Mouse (Mus musculus): ENCODE measurements at regions not wholly inside any gene's neighbourhood (a gene's known extent, or its start where the extent isn't known, plus 50 kb on each side); places are given as distances from the start of the nearest gene placed in this dataset.

- 68% methylated on average over 12 of the region's 12 CpGs for WGBS
- Histone ChIP-seq H3K4me1 (ENCODE audit: control insufficient read depth, insufficient read depth, low read length) (no peaks in the 10 kb centered on the region), H3K27me3 (ENCODE audit: control insufficient read depth, insufficient read depth, low read length) (no peaks in the 10 kb centered on the region), H3K4me3 (ENCODE audit: low read depth, low read length) (no peak overlapping the region), H3K36me3 (ENCODE audit: control insufficient read depth, insufficient read depth, low read length) (no peaks in the 10 kb centered on the region), H3K4me2 (ENCODE audit: low read depth, low read length) (no peak overlapping the region), H3K9me3 (ENCODE audit: control insufficient read depth, low read length) (no peaks in the 10 kb centered on the region), H3K27ac (ENCODE audit: low read depth, low read length) (no peak overlapping the region), H3K9ac (replicated peaks; ENCODE audit: low read depth, low read length) (no peak overlapping the region)
- ATAC-seq (ENCODE audit: low read depth) = peak; percentile 92
Measured at GRCm38 (mm10) chr2:174532671-174533363, 59.9 kb upstream of the Prelid3b start.

- Histone ChIP-seq H3K27me3 (ENCODE audit: control insufficient read depth, insufficient read depth, low read length) (no peaks in the 10 kb centered on the region), H3K36me3 (ENCODE audit: control insufficient read depth, insufficient read depth, low read length) (no peaks in the 10 kb centered on the region), H3K9ac (replicated peaks; ENCODE audit: low read depth, low read length) (no peak overlapping the region), H3K27ac (ENCODE audit: low read depth, low read length) (no peak overlapping the region), H3K4me1 (ENCODE audit: control insufficient read depth, insufficient read depth, low read length) (no peaks in the 10 kb centered on the region), H3K9me3 (ENCODE audit: control insufficient read depth, low read length) (no peaks in the 10 kb centered on the region), H3K4me3 (ENCODE audit: low read depth, low read length) (no peak overlapping the region), H3K4me2 (ENCODE audit: low read depth, low read length) (no peak overlapping the region)
- no peak for ATAC-seq (ENCODE audit: low read depth)
- 79% methylated on average over 5 of the region's 5 CpGs for WGBS
Measured at GRCm38 (mm10) chr2:174540717-174541116, 67.8 kb upstream of the Prelid3b start.

GRCm38 (mm10) chr2:174547207-174547606 lies 74.3 kb upstream of the Prelid3b start:
- Histone ChIP-seq H3K27me3 (ENCODE audit: control insufficient read depth, insufficient read depth, low read length) (no peaks in the 10 kb centered on the region), H3K4me2 (ENCODE audit: low read depth, low read length) (no peak overlapping the region), H3K9ac (replicated peaks; ENCODE audit: low read depth, low read length) (no peak overlapping the region), H3K36me3 (ENCODE audit: control insufficient read depth, insufficient read depth, low read length) (no peaks in the 10 kb centered on the region), H3K9me3 (ENCODE audit: control insufficient read depth, low read length) (no peaks in the 10 kb centered on the region), H3K4me1 (ENCODE audit: control insufficient read depth, insufficient read depth, low read length) (no peaks in the 10 kb centered on the region), H3K27ac (ENCODE audit: low read depth, low read length) (no peak overlapping the region), H3K4me3 (ENCODE audit: low read depth, low read length) (no peak overlapping the region)
- no peak for ATAC-seq (ENCODE audit: low read depth)
- 87% methylated on average over 3 of the region's 3 CpGs for WGBS

- H3K9ac ChIP-seq (replicated peaks; ENCODE audit: low read depth, low read length) = no peak overlapping the region
- H3K4me3 ChIP-seq (ENCODE audit: low read depth, low read length) = no peak overlapping the region
- H3K27me3 ChIP-seq (ENCODE audit: control insufficient read depth, insufficient read depth, low read length) = no peaks in the 10 kb centered on the region
- 92% methylated on average over 6 of the region's 6 CpGs for WGBS
- no peaks in the 10 kb centered on the region for H3K4me1 ChIP-seq (ENCODE audit: control insufficient read depth, insufficient read depth, low read length)
- H3K4me2 ChIP-seq (ENCODE audit: low read depth, low read length) = no peak overlapping the region
- no peaks in the 10 kb centered on the region for H3K36me3 ChIP-seq (ENCODE audit: control insufficient read depth, insufficient read depth, low read length)
- no peak overlapping the region for H3K27ac ChIP-seq (ENCODE audit: low read depth, low read length)
- no peaks in the 10 kb centered on the region for H3K9me3 ChIP-seq (ENCODE audit: control insufficient read depth, low read length)
- no peak for ATAC-seq (ENCODE audit: low read depth)
Measured at GRCm38 (mm10) chr2:174547701-174548100, 74.8 kb upstream of the Prelid3b start.

GRCm38 (mm10) chr2:174548776-174549175 lies 75.9 kb upstream of the Prelid3b start:
- H3K9me3 ChIP-seq (ENCODE audit: control insufficient read depth, low read length) = no peaks in the 10 kb centered on the region
- H3K9ac ChIP-seq (replicated peaks; ENCODE audit: low read depth, low read length) = no peak overlapping the region
- no peaks in the 10 kb centered on the region for H3K36me3 ChIP-seq (ENCODE audit: control insufficient read depth, insufficient read depth, low read length)
- H3K27me3 ChIP-seq (ENCODE audit: control insufficient read depth, insufficient read depth, low read length) = no peaks in the 10 kb centered on the region
- 76% methylated on average over 4 of the region's 4 CpGs for WGBS
- H3K27ac ChIP-seq (ENCODE audit: low read depth, low read length) = no peak overlapping the region
- no peak overlapping the region for H3K4me2 ChIP-seq (ENCODE audit: low read depth, low read length)
- ATAC-seq (ENCODE audit: low read depth) = no peak
- H3K4me3 ChIP-seq (ENCODE audit: low read depth, low read length) = no peak overlapping the region
- H3K4me1 ChIP-seq (ENCODE audit: control insufficient read depth, insufficient read depth, low read length) = no peaks in the 10 kb centered on the region

- Histone ChIP-seq H3K27ac (ENCODE audit: low read depth, low read length) (no peak overlapping the region), H3K9ac (replicated peaks; ENCODE audit: low read depth, low read length) (no peak overlapping the region), H3K36me3 (ENCODE audit: control insufficient read depth, insufficient read depth, low read length) (no peaks in the 10 kb centered on the region), H3K9me3 (ENCODE audit: control insufficient read depth, low read length) (no peaks in the 10 kb centered on the region), H3K4me3 (ENCODE audit: low read depth, low read length) (no peak overlapping the region), H3K4me1 (ENCODE audit: control insufficient read depth, insufficient read depth, low read length) (no peaks in the 10 kb centered on the region), H3K4me2 (ENCODE audit: low read depth, low read length) (no peak overlapping the region), H3K27me3 (ENCODE audit: control insufficient read depth, insufficient read depth, low read length) (no peaks in the 10 kb centered on the region)
- no peak for ATAC-seq (ENCODE audit: low read depth)
- 93% methylated on average over 10 of the region's 11 CpGs for WGBS
Measured at GRCm38 (mm10) chr2:174555778-174556177, 82.9 kb upstream of the Prelid3b start.

GRCm38 (mm10) chr2:174561828-174562429 lies 81.4 kb upstream of the Zfp831 start:
- H3K4me3 ChIP-seq (ENCODE audit: low read depth, low read length) = no peak overlapping the region
- 32% methylated on average over 7 of the region's 7 CpGs for WGBS
- ATAC-seq (ENCODE audit: low read depth) = peak; percentile 36; the same call in 1 of the 2 replicates

GRCm38 (mm10) chr2:174563917-174564316 lies 79.4 kb upstream of the Zfp831 start:
- Histone ChIP-seq H3K9me3 (ENCODE audit: control insufficient read depth, low read length) (no peaks in the 10 kb centered on the region), H3K27me3 (ENCODE audit: control insufficient read depth, insufficient read depth, low read length) (no peaks in the 10 kb centered on the region), H3K4me3 (ENCODE audit: low read depth, low read length) (no peak overlapping the region), H3K27ac (ENCODE audit: low read depth, low read length) (no peak overlapping the region), H3K4me2 (ENCODE audit: low read depth, low read length) (no peak overlapping the region), H3K4me1 (ENCODE audit: control insufficient read depth, insufficient read depth, low read length) (no peaks in the 10 kb centered on the region), H3K9ac (replicated peaks; ENCODE audit: low read depth, low read length) (no peak overlapping the region), H3K36me3 (ENCODE audit: control insufficient read depth, insufficient read depth, low read length) (no peaks in the 10 kb centered on the region)
- ATAC-seq (ENCODE audit: low read depth) = no peak
- WGBS = 88% methylated on average over 3 of the region's 3 CpGs

More at GRCm38 (mm10) chr2:174561828-174562429, 81.4 kb upstream of the Zfp831 start:
- H3K27me3 ChIP-seq (ENCODE audit: control insufficient read depth, insufficient read depth, low read length) = no peaks in the 10 kb centered on the region
- no peaks in the 10 kb centered on the region for H3K36me3 ChIP-seq (ENCODE audit: control insufficient read depth, insufficient read depth, low read length)
- no peak overlapping the region for H3K27ac ChIP-seq (ENCODE audit: low read depth, low read length)
- no peak overlapping the region for H3K9ac ChIP-seq (replicated peaks; ENCODE audit: low read depth, low read length)
- H3K9me3 ChIP-seq (ENCODE audit: control insufficient read depth, low read length) = no peaks in the 10 kb centered on the region
- H3K4me2 ChIP-seq (ENCODE audit: low read depth, low read length) = no peak overlapping the region
- H3K4me1 ChIP-seq (ENCODE audit: control insufficient read depth, insufficient read depth, low read length) = no peaks in the 10 kb centered on the region

- no peak overlapping the region for H3K27ac ChIP-seq (ENCODE audit: low read depth, low read length)
- no peak overlapping the region for H3K9ac ChIP-seq (replicated peaks; ENCODE audit: low read depth, low read length)
- no peaks in the 10 kb centered on the region for H3K9me3 ChIP-seq (ENCODE audit: control insufficient read depth, low read length)
- H3K4me2 ChIP-seq (ENCODE audit: low read depth, low read length) = no peak overlapping the region
- WGBS = 13% methylated on average over 5 of the region's 5 CpGs
- H3K27me3 ChIP-seq (ENCODE audit: control insufficient read depth, insufficient read depth, low read length) = no peaks in the 10 kb centered on the region
- peak; percentile 76 for ATAC-seq (ENCODE audit: low read depth)
- H3K36me3 ChIP-seq (ENCODE audit: control insufficient read depth, insufficient read depth, low read length) = no peaks in the 10 kb centered on the region
- no peak overlapping the region for H3K4me3 ChIP-seq (ENCODE audit: low read depth, low read length)
- H3K4me1 ChIP-seq (ENCODE audit: control insufficient read depth, insufficient read depth, low read length) = no peaks in the 10 kb centered on the region
Measured at GRCm38 (mm10) chr2:174564817-174565216, 78.5 kb upstream of the Zfp831 start.

Data from neural tube, embryonic 14.5 days (tissue).